Mouse (Mus musculus) MEL (cell line): Measurements from ENCODE around the gene Gm49391. TPM values are rescaled to one million over a fixed set of nuclear protein-coding genes. Genes with fewer than 3 reads are reported as not detected.
"Not testable (repeated sequence)": the region's sequence is repeated elsewhere in the genome, so short reads cannot be mapped to it uniquely, and the experiment has no call there.

Experiments used
- DNase-seq: peaks from one replicate; pipeline ENCODE4 v3.0.0; 2011; ENCODE audit warnings: low read depth, low spot score
- H3K27ac ChIP-seq: 2 replicates; pipeline ENCODE4 v1.5.1; 2012; ENCODE audit warnings: low read depth, mild to moderate bottlenecking, control low read depth, low read length, moderate library complexity; ENCODE audit not compliant: control insufficient read depth
- H3K27me3 ChIP-seq, 2 experiments: fragments of 150-350 bp in 1 of 2; sonication (generic) in 1 of 2; 2 replicates each; pipeline ENCODE4 v1.6.1; 2012; ENCODE audit warnings: low read length in 2 of 2, mild to moderate bottlenecking in 2 of 2, improper control_type of control experiment in 1 of 2, moderate library complexity in 1 of 2; ENCODE audit not compliant: insufficient read depth in 2 of 2, control insufficient read depth in 1 of 2
- H3K36me3 ChIP-seq, 2 experiments: 2 replicates each; pipeline ENCODE4 v1.6.1; 2012 to 2014; ENCODE audit warnings: low read length in 2 of 2, improper control_type of control experiment in 1 of 2, inconsistent platforms in 1 of 2, mild to moderate bottlenecking in 1 of 2; ENCODE audit not compliant: insufficient read depth in 2 of 2, control insufficient read depth in 1 of 2
- H3K4me1 ChIP-seq, 2 experiments: fragments of 150-350 bp in 1 of 2; sonication (generic) in 1 of 2; 2 replicates each; pipeline ENCODE4 v1.6.1; 2012; ENCODE audit warnings: low read length in 2 of 2, improper control_type of control experiment in 1 of 2, mild to moderate bottlenecking in 1 of 2; ENCODE audit not compliant: insufficient read depth in 2 of 2, control insufficient read depth in 1 of 2
- H3K4me3 ChIP-seq, 2 experiments: fragments of 150-350 bp in 1 of 2; sonication (generic) in 1 of 2; 2 replicates each; pipeline ENCODE4 v1.5.1; 2012; ENCODE audit warnings: low read depth in 2 of 2, low read length in 2 of 2, mild to moderate bottlenecking in 2 of 2, moderate library complexity in 2 of 2, control low read depth in 1 of 2, improper control_type of control experiment in 1 of 2; ENCODE audit not compliant: control insufficient read depth in 1 of 2, insufficient read depth in 1 of 2
- H3K79me2 ChIP-seq: 2 replicates; pipeline ENCODE4 v1.6.1; 2012; ENCODE audit warnings: mild to moderate bottlenecking, low read length, moderate library complexity; ENCODE audit not compliant: control insufficient read depth, poor library complexity, insufficient read depth
- H3K9ac ChIP-seq: 2 replicates; pipeline ENCODE4 v1.6.1; 2012; ENCODE audit warnings: low read depth, mild to moderate bottlenecking, control low read depth, low read length, moderate library complexity; ENCODE audit not compliant: control insufficient read depth, poor library complexity, severe bottlenecking
- H3K9me3 ChIP-seq: fragments of 150-350 bp; sonication (generic); replicated peaks from 2 replicates; pipeline ENCODE4 v1.6.1; 2012; ENCODE audit warnings: mild to moderate bottlenecking, low read length, improper control_type of control experiment, moderate library complexity; ENCODE audit not compliant: insufficient read depth
- CHD2 ChIP-seq: IDR thresholded peaks from 2 replicates; pipeline ENCODE4 v1.6.1; 2011; ENCODE audit warnings: low read length, improper control_type of control experiment
- E2F4 ChIP-seq: IDR thresholded peaks from 2 replicates; pipeline ENCODE4 v1.6.1; 2011; ENCODE audit warnings: low read depth, low read length, improper control_type of control experiment, borderline replicate concordance
- GABPA ChIP-seq: IDR thresholded peaks from 2 replicates; pipeline ENCODE4 v1.6.1; 2012; ENCODE audit warnings: low read depth, mild to moderate bottlenecking, inconsistent platforms, low read length, improper control_type of control experiment, moderate library complexity
- GATA1 ChIP-seq: IDR thresholded peaks from 2 replicates; pipeline ENCODE4 v1.6.1; 2011; ENCODE audit warnings: low read depth, low read length, improper control_type of control experiment
- MAX ChIP-seq: IDR thresholded peaks from 2 replicates; pipeline ENCODE4 v1.6.1; 2011; ENCODE audit warnings: low read length, improper control_type of control experiment
- MAZ ChIP-seq: IDR thresholded peaks from 2 replicates; pipeline ENCODE4 v1.6.1; 2012; ENCODE audit warnings: low read depth, mild to moderate bottlenecking, inconsistent platforms, low read length, improper control_type of control experiment
- MEF2A ChIP-seq: IDR thresholded peaks from 2 replicates; pipeline ENCODE4 v1.6.1; 2014; ENCODE audit warnings: low read depth, mild to moderate bottlenecking, inconsistent platforms, low read length, improper control_type of control experiment; ENCODE audit not compliant: poor library complexity, insufficient replicate concordance, severe bottlenecking; ENCODE audit errors: extremely low read depth
- MYB ChIP-seq: IDR thresholded peaks from 2 replicates; pipeline ENCODE4 v1.6.1; 2011; ENCODE audit warnings: mild to moderate bottlenecking, low read depth, low read length, improper control_type of control experiment
- NRF1 ChIP-seq: IDR thresholded peaks from 2 replicates; pipeline ENCODE4 v1.6.1; 2014; ENCODE audit warnings: low read depth, mild to moderate bottlenecking, inconsistent platforms, low read length, improper control_type of control experiment, moderate library complexity; ENCODE audit not compliant: poor library complexity, insufficient read depth, severe bottlenecking
- RAD21 ChIP-seq: IDR thresholded peaks from 2 replicates; pipeline ENCODE4 v1.6.1; 2011; ENCODE audit warnings: mild to moderate bottlenecking, low read depth, low read length, improper control_type of control experiment
- SIN3A ChIP-seq: IDR thresholded peaks from 2 replicates; pipeline ENCODE4 v1.6.1; 2012; ENCODE audit warnings: low read length, improper control_type of control experiment, inconsistent platforms
- ZC3H11A ChIP-seq: IDR thresholded peaks from 2 replicates; pipeline ENCODE4 v1.6.1; 2012; ENCODE audit warnings: low read depth, mild to moderate bottlenecking, inconsistent platforms, low read length, improper control_type of control experiment
- ZNF384 ChIP-seq: IDR thresholded peaks from 2 replicates; pipeline ENCODE4 v1.6.1; 2012; ENCODE audit warnings: low read depth, mild to moderate bottlenecking, inconsistent platforms, low read length, improper control_type of control experiment
- polyA plus RNA-seq, 2 experiments: library from polyadenylated mRNA; stranded (reverse) in 1 of 2; unstranded in 1 of 2; fragments of >175 nt in 1 of 2; fragments of >200 nt in 1 of 2; gene quantifications; 2 replicates each; pipeline versions ENCODE4 v1.2.1 to v1.2.4; 2012; ENCODE audit warnings: low replicate concordance in 2 of 2, low read depth in 1 of 2; ENCODE audit not compliant: insufficient read length in 2 of 2, insufficient read depth in 1 of 2, missing spikeins in 1 of 2
- total RNA-seq: library from RNA; depleted of rRNA; stranded (reverse); fragments of 300-350 nt; gene quantifications from 2 replicates; pipeline ENCODE4 v1.2.3, GENCODE M21; 2012

Gene Gm49391
- total and polyA plus RNA-seq, 3 experiments = not detected

GRCm38 (mm10) chr13:60897328-60897727, 39.0 kb downstream of the Gm49391 start, which contains the start of gene Ctla2b:
Gene Ctla2b (minus strand): TSS chr13:60897447.
- no peak for DNase-seq

GRCm38 (mm10) chr13:60896794-60897193, 39.6 kb downstream of the Gm49391 start, which contains the start of gene Gm49392:
Gene Gm49392 (minus strand): TSS chr13:60896894.
- not testable (repeated sequence) for DNase-seq, H3K4me1 ChIP-seq, H3K9ac ChIP-seq, H3K27me3 ChIP-seq, H3K27ac ChIP-seq, H3K4me3 ChIP-seq, H3K9me3 ChIP-seq, H3K36me3 ChIP-seq, H3K79me2 ChIP-seq

More at GRCm38 (mm10) chr13:60897328-60897727, 39.0 kb downstream of the Gm49391 start, which contains the start of gene Ctla2b:
- Histone ChIP-seq H3K4me1 (no peaks in the 10 kb centered on the region), H3K36me3 (no peaks in the 10 kb centered on the region), H3K79me2 (no peaks in the 10 kb centered on the region), H3K4me3 (no peak within 1 kb of the TSS), H3K9me3 (no peaks in the 10 kb centered on the region), H3K27me3 (no peaks in the 10 kb centered on the region; a peak in 1 of 4 replicates), H3K9ac (no peak within 1 kb of the TSS), H3K27ac (no peak within 1 kb of the TSS)
- TF ChIP-seq ZC3H11A (no peak), ZNF384 (no peak), GABPA (no peak), GATA1 (no peak)

GRCm38 (mm10) chr13:60895406-60896160, 40.8 kb downstream of the Gm49391 start:
- no peaks in the 10 kb centered on the region for H3K9me3 ChIP-seq
- H3K27me3 ChIP-seq = no peaks in the 10 kb centered on the region
- H3K36me3 ChIP-seq = no peaks in the 10 kb centered on the region
- no peak overlapping the region for H3K9ac ChIP-seq
- no peak for DNase-seq
- H3K4me3 ChIP-seq = no peak overlapping the region
- no peaks in the 10 kb centered on the region for H3K79me2 ChIP-seq
- H3K27ac ChIP-seq = no peak overlapping the region
- H3K4me1 ChIP-seq = no peaks in the 10 kb centered on the region
- TF ChIP-seq RAD21 (no peak), NRF1 (no peak), GABPA (no peak), MAX (no peak), ZNF384 (no peak), CHD2 (no peak), E2F4 (no peak), MAZ (no peak), SIN3A (no peak), ZC3H11A (no peak), GATA1 (no peak), MEF2A (no peak), MYB (no peak)
